ENCODE assay signal across 8 mouse cellular contexts in the genomic region with DNA sequence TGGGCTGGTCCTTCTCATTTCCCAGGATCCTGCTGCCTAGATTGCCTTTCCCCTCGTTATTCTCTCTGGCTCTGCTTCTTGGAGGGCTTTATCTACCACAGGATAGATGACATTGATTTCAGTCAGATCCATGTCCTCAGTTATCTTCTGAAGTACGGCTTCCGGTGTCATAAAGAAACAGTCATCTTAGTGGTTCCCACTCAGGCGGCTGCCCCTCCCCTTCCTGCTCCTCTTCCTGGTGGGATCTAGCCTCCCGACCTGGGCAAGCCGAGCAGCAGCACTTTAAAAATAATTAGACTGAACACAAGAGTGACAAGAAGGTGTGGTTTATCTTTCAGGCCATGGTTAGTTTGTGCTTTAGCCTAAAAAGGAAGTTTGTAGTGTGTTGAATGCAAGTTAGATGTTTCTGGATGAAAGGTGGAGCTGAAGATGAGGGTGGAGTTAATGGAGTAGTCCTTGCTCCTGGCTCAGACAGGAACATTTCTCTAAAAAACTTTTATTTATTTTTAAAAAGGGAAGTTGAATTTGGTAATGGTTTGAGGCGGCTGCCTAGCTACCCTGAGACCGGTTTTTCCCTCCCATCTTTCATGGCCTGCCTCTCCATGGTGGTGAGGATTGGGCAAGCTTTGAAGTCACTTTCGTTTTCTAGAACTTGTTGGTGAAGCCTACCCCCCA.
DNase-seq lines count a peak whose midpoint lies in the region; ATAC-seq and TF ChIP-seq lines count a peak whose summit lies in the region.

No protein-coding gene starts in this region.

- DNase-seq in lung, embryonic 14.5 days = peak; percentile 40
- DNase-seq in thymus, postnatal 4 days = peak; percentile 54
- no peak for DNase-seq in right cerebral cortex, postnatal 4 days
- no peak for DNase-seq in cerebellum, adult 11 months

- H3K4me2 ChIP-seq in neural tube, embryonic 13.5 days = no peak overlapping the region
- H3K4me2 ChIP-seq in neural tube, embryonic 15.5 days = no peak overlapping the region
- H3K4me2 ChIP-seq in heart, embryonic 16.5 days (ENCODE audit: low read depth, low read length) = peak overlapping the region; percentile 70
- peak overlapping the region; percentile 52; the same call in 1 of the 2 replicates for H3K4me2 ChIP-seq in lung, embryonic 14.5 days

- no peak for ATAC-seq in neural tube, embryonic 13.5 days (ENCODE audit: low read depth)
- no peak for ATAC-seq in neural tube, embryonic 15.5 days (ENCODE audit: low FRiP score)
- no peak; the same call in 1 of the 2 replicates for ATAC-seq in heart, embryonic 16.5 days (replicated peaks; ENCODE audit: extremely low read depth, insufficient read depth, low FRiP score)
- ATAC-seq in lung, embryonic 14.5 days (ENCODE audit: insufficient read depth) = peak; percentile 23; the same call in 1 of the 2 replicates
- ATAC-seq in frontal cortex, adult (ENCODE audit: low TSS enrichment) = no peak

- H3K27ac ChIP-seq in neural tube, embryonic 13.5 days (replicated peaks) = 0 out of 2 replicates have a peak overlapping the region, but pooled peaks have one; percentile 5
- H3K27ac ChIP-seq in neural tube, embryonic 15.5 days (replicated peaks) = no peak overlapping the region
- H3K27ac ChIP-seq in heart, embryonic 16.5 days (ENCODE audit: low read length) = peak overlapping the region; percentile 82
- peak overlapping the region; percentile 88 for H3K27ac ChIP-seq in lung, embryonic 14.5 days (ENCODE audit: low read depth)

- 66% methylated on average over 9 of the region's 9 CpGs for WGBS in neural tube, embryonic 13.5 days
- whole genome bisulfite sequencing in neural tube, embryonic 15.5 days = 72% methylated on average over 9 of the region's 9 CpGs
- 34% methylated on average over 9 of the region's 9 CpGs for WGBS in heart, embryonic 16.5 days
- 41% methylated on average over 9 of the region's 9 CpGs for WGBS in lung, embryonic 14.5 days

- TF ChIP-seq CTCF in lung, embryonic 14.5 days (IDR thresholded peaks at IDR 0.05; ENCODE audit: low read depth) = no peak

- H3K36me3 ChIP-seq in neural tube, embryonic 13.5 days = no peaks in the 10 kb centered on the region
- no peaks in the 10 kb centered on the region for H3K36me3 ChIP-seq in neural tube, embryonic 15.5 days
- H3K36me3 ChIP-seq in heart, embryonic 16.5 days (ENCODE audit: control insufficient read depth, insufficient read depth) = no peaks in the 10 kb centered on the region
- no peaks in the 10 kb centered on the region for H3K36me3 ChIP-seq in lung, embryonic 14.5 days (ENCODE audit: insufficient read depth)

- H3K9me3 ChIP-seq in neural tube, embryonic 13.5 days = no peaks in the 10 kb centered on the region
- no peaks in the 10 kb centered on the region for H3K9me3 ChIP-seq in neural tube, embryonic 15.5 days (replicated peaks)
- no peaks in the 10 kb centered on the region for H3K9me3 ChIP-seq in heart, embryonic 16.5 days (replicated peaks; ENCODE audit: control insufficient read depth, low read length)
- no peaks in the 10 kb centered on the region for H3K9me3 ChIP-seq in lung, embryonic 14.5 days (ENCODE audit: low read depth, low read length)

- H3K9ac ChIP-seq in neural tube, embryonic 13.5 days = no peak overlapping the region
- H3K9ac ChIP-seq in neural tube, embryonic 15.5 days (replicated peaks) = no peak overlapping the region
- H3K9ac ChIP-seq in heart, embryonic 16.5 days (ENCODE audit: low read length) = peak overlapping the region; percentile 10; the same call in 1 of the 2 replicates
- H3K9ac ChIP-seq in lung, embryonic 14.5 days = no peak overlapping the region

- H3K4me1 ChIP-seq in neural tube, embryonic 13.5 days (replicated peaks) = peaks cover 24% of the 10 kb centered on the region
- peaks cover 19% of the 10 kb centered on the region for H3K4me1 ChIP-seq in neural tube, embryonic 15.5 days
- peaks cover 30% of the 10 kb centered on the region for H3K4me1 ChIP-seq in heart, embryonic 16.5 days (ENCODE audit: control insufficient read depth, insufficient read depth, low read length)
- peaks cover 14% of the 10 kb centered on the region for H3K4me1 ChIP-seq in lung, embryonic 14.5 days (ENCODE audit: insufficient read depth)

- no peaks in the 10 kb centered on the region for H3K27me3 ChIP-seq in neural tube, embryonic 13.5 days
- H3K27me3 ChIP-seq in neural tube, embryonic 15.5 days (replicated peaks) = no peaks in the 10 kb centered on the region
- H3K27me3 ChIP-seq in heart, embryonic 16.5 days (ENCODE audit: control insufficient read depth, insufficient read depth, low read length) = no peaks in the 10 kb centered on the region
- H3K27me3 ChIP-seq in lung, embryonic 14.5 days (ENCODE audit: insufficient read depth, low read length) = no peaks in the 10 kb centered on the region

- H3K4me3 ChIP-seq in neural tube, embryonic 13.5 days = no peak overlapping the region
- no peak overlapping the region for H3K4me3 ChIP-seq in neural tube, embryonic 15.5 days (replicated peaks)
- peak overlapping the region; percentile 22; the same call in 1 of the 2 replicates for H3K4me3 ChIP-seq in heart, embryonic 16.5 days (ENCODE audit: low read length)
- H3K4me3 ChIP-seq in lung, embryonic 14.5 days (ENCODE audit: low read depth, low read length) = no peak overlapping the region

Comparison
In these comparisons a context has a peak if more than half of its experiments do, and no peak if none do; other contexts are left out.
1. H3K4me2 ChIP-seq: peak in heart, embryonic 16.5 days (single experiment) and lung, embryonic 14.5 days (single experiment); none in neural tube, embryonic 13.5 days (single experiment) and neural tube, embryonic 15.5 days (single experiment).
2. DNase-seq: peak in lung, embryonic 14.5 days (single experiment) and thymus, postnatal 4 days (single experiment); none in right cerebral cortex, postnatal 4 days (single experiment) and cerebellum, adult 11 months (single experiment).